In genomic region chr3:130708529-130708928, GRCm38 (mm10) we compare ENCODE assay signal across 8 mouse cellular contexts. TPM values are rescaled to one million over a fixed set of nuclear protein-coding genes. Genes with fewer than 3 reads are reported as not detected.
DNase-seq lines count a peak whose midpoint lies in the region; ATAC-seq lines count a peak whose summit lies in the region.

No protein-coding gene starts in this region.

- peak overlapping the region; percentile 89 for H3K9ac ChIP-seq in hindbrain, embryonic 16.5 days (ENCODE audit: low read depth, low read length)

- peak overlapping the region; percentile 99 for H3K4me3 ChIP-seq in brown adipose tissue, adult 24 weeks (ENCODE audit: insufficient read depth, low read depth, low read length)
- peak overlapping the region; percentile 89 for H3K4me3 ChIP-seq in hindbrain, embryonic 16.5 days (ENCODE audit: low read length)
- H3K4me3 ChIP-seq in macrophage (ENCODE audit: inconsistent target): peak overlapping the region; percentile 77

- H3K79me2 ChIP-seq in macrophage (ENCODE audit: inconsistent target): peaks cover 52% of the 10 kb centered on the region

- WGBS in hindbrain, embryonic 16.5 days: under 1% methylated on average over 5 of the region's 5 CpGs
- WGBS in macrophage (ENCODE audit: missing documents): 0% methylated on average over 5 of the region's 5 CpGs

- peaks cover 2% of the 10 kb centered on the region; the same call in 1 of the 2 replicates for H3K4me1 ChIP-seq in brown adipose tissue, adult 24 weeks (ENCODE audit: control insufficient read depth, insufficient read depth, insufficient read length, low read length)
- H3K4me1 ChIP-seq in hindbrain, embryonic 16.5 days (ENCODE audit: control insufficient read depth, insufficient read depth, low read depth, low read length): peaks cover 15% of the 10 kb centered on the region

- H3K36me3 ChIP-seq in hindbrain, embryonic 16.5 days (ENCODE audit: control insufficient read depth, insufficient read depth, low read length): no peaks in the 10 kb centered on the region
- peaks cover 5% of the 10 kb centered on the region for H3K36me3 ChIP-seq in macrophage (ENCODE audit: inconsistent target)

- no peaks in the 10 kb centered on the region for H3K27me3 ChIP-seq in hindbrain, embryonic 16.5 days (replicated peaks; ENCODE audit: control insufficient read depth, insufficient read depth, low read length)

- no peaks in the 10 kb centered on the region for H3K9me3 ChIP-seq in hindbrain, embryonic 16.5 days (ENCODE audit: control insufficient read depth, low read length)

- peak overlapping the region; percentile 70; the same call in 1 of the 2 replicates for H3K27ac ChIP-seq in brown adipose tissue, adult 24 weeks (replicated peaks; ENCODE audit: low read depth, low read length)
- H3K27ac ChIP-seq in hindbrain, embryonic 16.5 days (ENCODE audit: low read depth, low read length): no peak overlapping the region
- H3K27ac ChIP-seq in macrophage: peak overlapping the region; percentile 42

- ATAC-seq in hindbrain, embryonic 16.5 days: no peak

- H3K4me2 ChIP-seq in hindbrain, embryonic 16.5 days (ENCODE audit: low read length): peak overlapping the region; percentile 81

- DNase-seq in kidney, adult 9 months: peak; percentile 33
- DNase-seq in kidney, adult 11 months: no peak
- DNase-seq in urinary bladder, adult 18-20 months (ENCODE audit: low spot score in 2 of 2): no peak
- no peak for DNase-seq in left cerebral cortex, adult 8-10 months (ENCODE audit: low spot score in 2 of 2)
- DNase-seq in layer of hippocampus, adult 8-10 months (ENCODE audit: low spot score in 2 of 2): no peak

RNA-seq across cellular contexts. Expression of gene Ostc, which starts 0.7 kb away (rescaled TPM):
- 23.5 and 25.4 TPM in 2 replicates for polyA plus RNA-seq in brown adipose tissue, adult 24 weeks (2012; ENCODE audit: insufficient read depth, insufficient read length, missing spikeins)
- polyA plus RNA-seq in hindbrain, embryonic 16.5 days (2015; fragmentation: Nextera tagmentation; extraction: Ambion mirVana): 202 and 205 TPM in 2 replicates
- 10 to 100 TPM in 20 of 26 experiments, 1 to 10 TPM in 6; 4.5 to 35.4 (median 13.8) TPM for total RNA-seq in macrophage (2018; cell fraction: chromatin; rRNA removed)
- total RNA-seq in macrophage (2018; cell fraction: cytosol; rRNA removed): 100 to 1,000 TPM in 3 of 26 experiments, 10 to 100 TPM in 23; 66.4 to 113 (median 85.9) TPM
- total RNA-seq in macrophage (2018; cell fraction: nucleus; rRNA removed): 10 to 100 TPM; 19.1 to 71.1 (median 39.8) TPM
- polyA plus RNA-seq in macrophage (2018): 76.7 to 145 TPM (median 93.1 TPM) in 3 replicates
- total RNA-seq in left cerebral cortex, adult 8-10 months (2022): 10 to 100 TPM; 48.4 to 54.3 (median 51.1) TPM
- total RNA-seq in layer of hippocampus, adult 8-10 months (2022): 10 to 100 TPM; 52.9 to 69.6 (median 61.7) TPM

RNA-seq across cellular contexts. Expression of gene Rpl34, which starts 21.7 kb away (rescaled TPM):
- polyA plus RNA-seq in brown adipose tissue, adult 24 weeks (2012; ENCODE audit: insufficient read depth, insufficient read length, missing spikeins): 668 and 733 TPM in 2 replicates
- 445 and 448 TPM in 2 replicates for polyA plus RNA-seq in hindbrain, embryonic 16.5 days (2015; fragmentation: Nextera tagmentation; extraction: Ambion mirVana)
- total RNA-seq in macrophage (2018; cell fraction: chromatin; rRNA removed): 100 to 1,000 TPM in 24 of 26 experiments, 10 to 100 TPM in 2; 86.8 to 298 (median 143) TPM
- 1,000 to 10,000 TPM in 13 of 26 experiments, 100 to 1,000 TPM in 13; 602 to 1,549 (median 953) TPM for total RNA-seq in macrophage (2018; cell fraction: cytosol; rRNA removed)
- 100 to 1,000 TPM; 132 to 296 (median 189) TPM for total RNA-seq in macrophage (2018; cell fraction: nucleus; rRNA removed)
- polyA plus RNA-seq in macrophage (2018): 491 to 1,262 TPM (median 1,185 TPM) in 3 replicates
- total RNA-seq in left cerebral cortex, adult 8-10 months (2022): 100 to 1,000 TPM; 340 to 406 (median 354) TPM
- 100 to 1,000 TPM; 324 to 408 (median 347) TPM for total RNA-seq in layer of hippocampus, adult 8-10 months (2022)
